Mouse (Mus musculus): ENCODE data around the gene Nod1. TPM values are rescaled to one million over a fixed set of nuclear protein-coding genes. Genes with fewer than 3 reads are reported as not detected.

Gene Nod1
- polyA plus RNA-seq, 1 experiment from 2014 or later, result 4.2 TPM

- Histone ChIP-seq H3K9ac (no peak overlapping the region), H3K4me2 (no peak overlapping the region), H3K4me3 (no peak overlapping the region), H3K9me3 (replicated peaks) (no peaks in the 10 kb centered on the region), H3K27ac (ENCODE audit: poor library complexity, severe bottlenecking) (no peak overlapping the region), H3K4me1 (replicated peaks) (no peaks in the 10 kb centered on the region), H3K36me3 (no peaks in the 10 kb centered on the region), H3K27me3 (replicated peaks) (peaks cover 7% of the 10 kb centered on the region; the same call in 1 of the 2 replicates)
- no peak for ATAC-seq (ENCODE audit: insufficient number of reproducible peaks, low FRiP score)
- 65% methylated on average over 1 of the region's 1 CpGs for WGBS
Measured at GRCm38 (mm10) chr6:54975616-54976015, 3.2 kb upstream of the Nod1 start.

GRCm38 (mm10) chr6:54974501-54974900, 2.1 kb upstream of the Nod1 start:
- H3K9ac ChIP-seq, result no peak overlapping the region
- WGBS, result 57% methylated on average over 5 of the region's 5 CpGs
- no peak overlapping the region for H3K4me2 ChIP-seq
- no peak overlapping the region for H3K27ac ChIP-seq (ENCODE audit: poor library complexity, severe bottlenecking)
- peaks cover 7% of the 10 kb centered on the region; the same call in 1 of the 2 replicates for H3K27me3 ChIP-seq (replicated peaks)
- no peak for ATAC-seq (ENCODE audit: insufficient number of reproducible peaks, low FRiP score)
- H3K4me1 ChIP-seq (replicated peaks), result no peaks in the 10 kb centered on the region
- H3K4me3 ChIP-seq, result no peak overlapping the region
- H3K36me3 ChIP-seq, result no peaks in the 10 kb centered on the region
- H3K9me3 ChIP-seq (replicated peaks), result no peaks in the 10 kb centered on the region

DNA sequence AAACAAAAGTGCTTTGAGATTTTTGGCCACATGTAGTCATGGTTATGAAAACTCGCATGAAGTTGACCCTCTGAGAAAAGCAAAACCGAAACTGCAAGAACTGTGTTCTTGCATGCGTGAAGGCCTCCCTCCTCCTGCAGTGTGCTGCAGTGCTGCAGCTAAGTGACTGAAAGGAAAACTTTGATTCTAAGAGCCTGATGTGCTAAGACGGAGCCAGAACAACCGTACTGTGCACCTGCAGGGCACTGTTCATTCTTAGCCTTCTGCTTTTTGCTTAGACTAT, 458 bp upstream of the Nod1 start:
- peak overlapping the region; percentile 64 for H3K4me3 ChIP-seq
- H3K4me1 ChIP-seq (replicated peaks), result no peaks in the 10 kb centered on the region
- no peak overlapping the region for H3K9ac ChIP-seq
- no peaks in the 10 kb centered on the region for H3K9me3 ChIP-seq (replicated peaks)
- no peak for ATAC-seq (ENCODE audit: insufficient number of reproducible peaks, low FRiP score)
- H3K36me3 ChIP-seq, result no peaks in the 10 kb centered on the region
- 17% methylated on average over 5 of the region's 5 CpGs for WGBS
- peak overlapping the region; percentile 71 for H3K4me2 ChIP-seq
- H3K27me3 ChIP-seq (replicated peaks), result peaks cover 12% of the 10 kb centered on the region; the same call in 1 of the 2 replicates
- H3K27ac ChIP-seq (ENCODE audit: poor library complexity, severe bottlenecking), result no peak overlapping the region

GRCm38 (mm10) chr6:54971731-54972110, 691 bp downstream of the Nod1 start:
- Histone ChIP-seq H3K9me3 (replicated peaks) (no peaks in the 10 kb centered on the region), H3K36me3 (no peaks in the 10 kb centered on the region), H3K9ac (peak overlapping the region; percentile 74), H3K4me1 (replicated peaks) (no peaks in the 10 kb centered on the region), H3K27me3 (replicated peaks) (peaks cover 17% of the 10 kb centered on the region), H3K4me2 (peak overlapping the region; percentile 71), H3K4me3 (peak overlapping the region; percentile 64), H3K27ac (ENCODE audit: poor library complexity, severe bottlenecking) (no peak overlapping the region)
- no peak for ATAC-seq (ENCODE audit: insufficient number of reproducible peaks, low FRiP score)
- WGBS, result 21% methylated on average over 8 of the region's 8 CpGs

DNA sequence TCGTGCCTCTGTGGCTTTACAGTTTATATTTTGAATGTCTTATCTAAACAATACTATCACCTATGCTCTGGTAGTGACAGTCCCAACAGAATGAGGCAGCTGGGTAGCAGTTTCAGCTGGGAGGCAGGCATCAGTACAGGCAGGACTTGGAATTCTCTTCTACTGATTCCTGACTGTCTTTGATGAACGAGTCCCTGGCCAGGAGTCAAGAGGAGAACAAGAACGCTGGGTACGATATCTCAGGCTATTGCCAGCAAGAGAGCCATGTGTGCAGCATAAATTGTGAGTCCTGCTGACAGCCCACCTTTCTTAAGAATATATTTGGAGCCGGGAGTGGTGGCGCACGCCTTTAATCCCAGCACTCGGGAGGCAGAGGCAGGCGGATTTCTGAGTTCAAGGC, 1.9 kb downstream of the Nod1 start:
- Histone ChIP-seq H3K9me3 (replicated peaks) (no peaks in the 10 kb centered on the region; the same call in 1 of the 2 replicates), H3K4me2 (no peak overlapping the region), H3K36me3 (no peaks in the 10 kb centered on the region), H3K27ac (ENCODE audit: poor library complexity, severe bottlenecking) (no peak overlapping the region), H3K4me3 (no peak overlapping the region), H3K4me1 (replicated peaks) (no peaks in the 10 kb centered on the region), H3K27me3 (replicated peaks) (peaks cover 17% of the 10 kb centered on the region), H3K9ac (no peak overlapping the region)
- WGBS, result 55% methylated on average over 9 of the region's 9 CpGs
- no peak for ATAC-seq (ENCODE audit: insufficient number of reproducible peaks, low FRiP score)

GRCm38 (mm10) chr6:54969801-54970200, 2.6 kb downstream of the Nod1 start:
- no peak overlapping the region for H3K4me2 ChIP-seq
- no peaks in the 10 kb centered on the region for H3K4me1 ChIP-seq (replicated peaks)
- H3K9ac ChIP-seq, result no peak overlapping the region
- ATAC-seq (ENCODE audit: insufficient number of reproducible peaks, low FRiP score), result no peak
- no peaks in the 10 kb centered on the region; the same call in 1 of the 2 replicates for H3K9me3 ChIP-seq (replicated peaks)
- WGBS, result 62% methylated on average over 2 of the region's 2 CpGs
- H3K4me3 ChIP-seq, result no peak overlapping the region
- peaks cover 17% of the 10 kb centered on the region for H3K27me3 ChIP-seq (replicated peaks)
- no peak overlapping the region for H3K27ac ChIP-seq (ENCODE audit: poor library complexity, severe bottlenecking)
- no peaks in the 10 kb centered on the region for H3K36me3 ChIP-seq

GRCm38 (mm10) chr6:54967591-54967990, 4.8 kb downstream of the Nod1 start:
- Histone ChIP-seq H3K36me3 (no peaks in the 10 kb centered on the region), H3K4me2 (no peak overlapping the region), H3K27ac (ENCODE audit: poor library complexity, severe bottlenecking) (no peak overlapping the region), H3K9me3 (replicated peaks) (no peaks in the 10 kb centered on the region; the same call in 1 of the 2 replicates), H3K4me1 (replicated peaks) (no peaks in the 10 kb centered on the region), H3K9ac (no peak overlapping the region), H3K27me3 (replicated peaks) (peaks cover 10% of the 10 kb centered on the region), H3K4me3 (no peak overlapping the region)
- WGBS, result 29% methylated on average over 10 of the region's 10 CpGs
- ATAC-seq (ENCODE audit: insufficient number of reproducible peaks, low FRiP score), result no peak

GRCm38 (mm10) chr6:54965234-54965633, 7.2 kb downstream of the Nod1 start:
- peaks cover 10% of the 10 kb centered on the region for H3K27me3 ChIP-seq (replicated peaks)
- 36% methylated on average over 5 of the region's 5 CpGs for WGBS
- H3K4me2 ChIP-seq, result no peak overlapping the region
- no peak for ATAC-seq (ENCODE audit: insufficient number of reproducible peaks, low FRiP score)
- no peaks in the 10 kb centered on the region; the same call in 1 of the 2 replicates for H3K9me3 ChIP-seq (replicated peaks)
- no peak overlapping the region for H3K9ac ChIP-seq
- no peak overlapping the region for H3K27ac ChIP-seq (ENCODE audit: poor library complexity, severe bottlenecking)
- 0 out of 2 replicates have a peak, but pooled peaks cover 4% of the 10 kb centered on the region for H3K4me1 ChIP-seq (replicated peaks)
- no peak overlapping the region for H3K4me3 ChIP-seq
- no peaks in the 10 kb centered on the region for H3K36me3 ChIP-seq

- no peak for ATAC-seq (ENCODE audit: insufficient number of reproducible peaks, low FRiP score)
- 0 out of 2 replicates have a peak, but pooled peaks cover 4% of the 10 kb centered on the region for H3K4me1 ChIP-seq (replicated peaks)
- H3K9ac ChIP-seq, result no peak overlapping the region
- no peak overlapping the region for H3K27ac ChIP-seq (ENCODE audit: poor library complexity, severe bottlenecking)
- H3K27me3 ChIP-seq (replicated peaks), result peaks cover 10% of the 10 kb centered on the region
- no peak overlapping the region for H3K4me3 ChIP-seq
- no peaks in the 10 kb centered on the region for H3K36me3 ChIP-seq
- no peak overlapping the region for H3K4me2 ChIP-seq
- no peaks in the 10 kb centered on the region; the same call in 1 of the 2 replicates for H3K9me3 ChIP-seq (replicated peaks)
- 57% methylated on average over 1 of the region's 1 CpGs for WGBS
Measured at GRCm38 (mm10) chr6:54964755-54965154, 7.7 kb downstream of the Nod1 start.

DNA sequence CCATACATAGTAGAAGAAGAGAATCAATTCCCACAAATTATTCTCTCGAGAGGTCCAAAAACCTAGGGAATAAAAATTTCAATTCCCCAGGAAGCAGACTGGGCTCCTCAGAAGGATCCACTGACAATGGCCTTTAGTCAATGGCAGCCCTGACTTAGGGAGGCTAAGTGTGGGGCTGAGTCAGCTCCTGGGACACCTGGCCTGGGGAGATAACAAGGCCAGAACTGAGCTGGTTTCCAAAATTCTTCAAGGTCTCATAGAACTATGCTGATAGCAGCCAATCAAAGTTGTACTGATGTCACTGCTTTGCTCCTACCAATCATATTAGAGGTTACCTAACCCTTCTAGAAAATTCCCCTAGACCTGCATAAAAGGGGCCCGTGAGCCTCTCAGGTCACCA, 8.8 kb downstream of the Nod1 start:
- no peak overlapping the region for H3K9ac ChIP-seq
- H3K4me3 ChIP-seq, result no peak overlapping the region
- H3K36me3 ChIP-seq, result no peaks in the 10 kb centered on the region
- H3K27me3 ChIP-seq (replicated peaks), result peaks cover 10% of the 10 kb centered on the region
- WGBS, result 86% methylated on average over 2 of the region's 2 CpGs
- no peaks in the 10 kb centered on the region; the same call in 1 of the 2 replicates for H3K9me3 ChIP-seq (replicated peaks)
- no peak overlapping the region for H3K4me2 ChIP-seq
- no peak for ATAC-seq (ENCODE audit: insufficient number of reproducible peaks, low FRiP score)
- 0 out of 2 replicates have a peak, but pooled peaks cover 4% of the 10 kb centered on the region for H3K4me1 ChIP-seq (replicated peaks)
- no peak overlapping the region for H3K27ac ChIP-seq (ENCODE audit: poor library complexity, severe bottlenecking)

- Histone ChIP-seq H3K27ac (ENCODE audit: poor library complexity, severe bottlenecking) (no peak overlapping the region), H3K9me3 (replicated peaks) (no peaks in the 10 kb centered on the region), H3K36me3 (no peaks in the 10 kb centered on the region), H3K4me2 (no peak overlapping the region), H3K27me3 (replicated peaks) (no peaks in the 10 kb centered on the region), H3K4me3 (no peak overlapping the region), H3K9ac (no peak overlapping the region), H3K4me1 (replicated peaks) (peaks cover 19% of the 10 kb centered on the region)
- ATAC-seq (ENCODE audit: insufficient number of reproducible peaks, low FRiP score), result no peak
- WGBS, result 79% methylated on average over 8 of the region's 8 CpGs
Measured at GRCm38 (mm10) chr6:54957655-54958054, 14.8 kb downstream of the Nod1 start.

DNA sequence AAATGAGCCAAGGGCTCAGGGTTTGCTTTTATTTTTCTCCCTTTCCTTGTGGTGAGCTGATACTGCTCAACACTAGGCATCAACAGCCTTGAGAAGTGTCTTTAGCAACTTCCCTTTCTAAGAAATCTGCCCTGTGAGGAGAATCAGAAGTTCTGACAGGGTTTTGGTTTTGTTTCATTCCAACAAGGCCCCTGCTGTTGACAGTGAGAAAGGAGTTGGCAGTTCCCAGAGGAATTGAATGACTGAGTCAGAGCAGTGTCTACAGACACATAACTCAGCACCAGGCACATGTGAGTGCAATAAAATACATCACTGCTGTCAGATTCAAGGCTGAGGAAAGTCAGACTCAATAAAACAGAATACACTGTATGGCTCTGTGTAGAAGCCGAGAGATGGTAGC, 16.0 kb downstream of the Nod1 start:
- Histone ChIP-seq H3K27me3 (replicated peaks) (no peaks in the 10 kb centered on the region), H3K4me2 (no peak overlapping the region), H3K9ac (no peak overlapping the region), H3K27ac (ENCODE audit: poor library complexity, severe bottlenecking) (no peak overlapping the region), H3K4me3 (no peak overlapping the region), H3K36me3 (no peaks in the 10 kb centered on the region), H3K9me3 (replicated peaks) (no peaks in the 10 kb centered on the region), H3K4me1 (replicated peaks) (peaks cover 15% of the 10 kb centered on the region)
- ATAC-seq (ENCODE audit: insufficient number of reproducible peaks, low FRiP score), result no peak
- 44% methylated on average over 1 of the region's 1 CpGs for WGBS
